Mouse (Mus musculus) olfactory bulb, adult 2 months (tissue): Measurements from ENCODE around the gene Wnk2. TPM values are rescaled to one million over a fixed set of nuclear protein-coding genes. Genes with fewer than 3 reads are reported as not detected.

Experiments used
- H3K27ac ChIP-seq: fragments of 200-500 bp; 2 replicates; pipeline ENCODE4 v1.5.1; 2012; ENCODE audit warnings: low read depth, low read length; ENCODE audit not compliant: insufficient read depth
- H3K4me1 ChIP-seq: fragments of 200-500 bp; 2 replicates; pipeline ENCODE4 v1.6.1; 2012; ENCODE audit warnings: low read length; ENCODE audit not compliant: control insufficient read depth, insufficient read depth
- H3K4me3 ChIP-seq: fragments of 200-500 bp; 2 replicates; pipeline ENCODE4 v1.5.1; 2012; ENCODE audit warnings: mild to moderate bottlenecking, low read depth, low read length, moderate library complexity; ENCODE audit not compliant: insufficient read depth
- CTCF ChIP-seq: fragments of 200-500 bp; IDR thresholded peaks from 2 replicates; pipeline ENCODE4 v1.5.1; 2012; ENCODE audit warnings: low read depth, mild to moderate bottlenecking, low read length, moderate library complexity; ENCODE audit not compliant: insufficient read depth
- POLR2A ChIP-seq: fragments of 200-500 bp; IDR thresholded peaks from 2 replicates; pipeline ENCODE4 v1.6.1; 2012; ENCODE audit warnings: mild to moderate bottlenecking, low read depth, low read length, moderate library complexity; ENCODE audit not compliant: insufficient read depth
- WGBS: fragments of 180-500 bp; shearing (Covaris S2); methylation state at CpG from one replicate; pipeline ENCODE4 v1.1.7; 2018; 5-methylcytosine and 5-hydroxymethylcytosine counted together
- polyA plus RNA-seq: library from polyadenylated mRNA; stranded (reverse); fragments of >200 nt; gene quantifications from 2 replicates; pipeline ENCODE4 v1.2.4, GENCODE M21; 2012; ENCODE audit warnings: low replicate concordance; ENCODE audit not compliant: missing spikeins, insufficient read depth, insufficient read length

Wnk2 gene
- polyA plus RNA-seq, 1 experiment = not detected

- no peak overlapping the region for H3K27ac ChIP-seq
- H3K4me3 ChIP-seq = no peak overlapping the region
- 76% methylated on average over 4 of the region's 4 CpGs for WGBS
- H3K4me1 ChIP-seq = peaks cover 9% of the 10 kb centered on the region
- TF ChIP-seq POLR2A = no peak
- TF ChIP-seq CTCF = no peak
Observed at GRCm38 (mm10) chr13:49114116-49114515, 33.7 kb downstream of the Wnk2 start.

- Histone ChIP-seq H3K4me3 (no peak overlapping the region), H3K4me1 (peaks cover 9% of the 10 kb centered on the region), H3K27ac (no peak overlapping the region)
- no peak for TF ChIP-seq POLR2A
- TF ChIP-seq CTCF = no peak
- 75% methylated on average over 4 of the region's 4 CpGs for WGBS
Observed at GRCm38 (mm10) chr13:49113345-49113744, 34.5 kb downstream of the Wnk2 start.

DNA sequence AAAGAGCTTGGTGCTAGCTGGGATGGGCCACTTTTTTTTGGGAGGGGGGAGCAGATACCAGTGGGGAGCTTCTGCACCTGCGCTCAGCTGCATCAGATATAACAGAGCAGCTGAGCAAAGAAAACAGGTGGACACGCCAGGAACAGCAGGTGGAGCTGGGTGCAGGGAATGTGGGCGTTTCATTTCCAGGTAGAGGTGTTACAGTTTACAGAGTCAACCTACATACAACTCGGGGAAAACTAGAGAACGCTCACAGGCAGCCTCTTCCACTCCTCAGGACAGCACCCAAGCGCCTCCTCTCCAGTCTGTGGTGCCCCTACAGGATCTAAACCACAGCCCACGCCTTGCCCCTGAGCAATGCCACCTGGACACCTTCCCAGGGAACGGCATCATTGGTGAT, 35.2 kb downstream of the Wnk2 start:
- peaks cover 14% of the 10 kb centered on the region for H3K4me1 ChIP-seq
- no peak for TF ChIP-seq CTCF
- TF ChIP-seq POLR2A = no peak
- WGBS = 92% methylated on average over 8 of the region's 8 CpGs
- H3K4me3 ChIP-seq = no peak overlapping the region
- no peak overlapping the region for H3K27ac ChIP-seq

DNA sequence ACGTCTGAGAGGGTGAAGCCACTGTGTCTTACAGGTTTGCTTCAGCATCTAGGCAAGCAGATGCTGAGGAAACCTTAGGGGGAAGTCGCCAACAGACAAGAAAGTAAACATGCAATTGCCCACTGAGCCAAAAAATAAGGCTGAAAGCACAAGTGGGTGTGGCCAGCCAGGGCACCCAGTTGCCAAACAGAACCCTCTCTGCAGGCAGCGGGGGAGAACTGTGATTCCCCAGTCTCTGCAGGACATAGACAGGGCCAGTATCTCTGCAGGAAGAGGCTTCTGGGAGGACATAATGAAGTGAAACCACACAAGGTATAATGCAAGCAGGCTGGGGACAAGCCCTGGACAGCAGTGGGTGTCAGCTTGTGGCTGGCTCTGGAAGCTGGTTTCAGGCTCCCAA, 38.1 kb downstream of the Wnk2 start:
- Histone ChIP-seq H3K4me1 (peaks cover 13% of the 10 kb centered on the region), H3K27ac (no peak overlapping the region), H3K4me3 (no peak overlapping the region)
- TF ChIP-seq CTCF = no peak
- TF ChIP-seq POLR2A = no peak
- 48% methylated on average over 3 of the region's 3 CpGs for WGBS

GRCm38 (mm10) chr13:49108119-49108846, 39.5 kb downstream of the Wnk2 start:
- no peak for TF ChIP-seq POLR2A
- TF ChIP-seq CTCF = no peak
- Histone ChIP-seq H3K27ac (no peak overlapping the region), H3K4me3 (no peak overlapping the region), H3K4me1 (peaks cover 20% of the 10 kb centered on the region)
- 57% methylated on average over 8 of the region's 8 CpGs for WGBS

- 60% methylated on average over 1 of the region's 1 CpGs for WGBS
- Histone ChIP-seq H3K4me1 (peaks cover 31% of the 10 kb centered on the region), H3K4me3 (no peak overlapping the region), H3K27ac (peak overlapping the region; percentile 34; the same call in 1 of the 2 replicates)
- TF ChIP-seq POLR2A (no peak), CTCF (no peak)
Observed at GRCm38 (mm10) chr13:49103913-49104312, 43.9 kb downstream of the Wnk2 start.

DNA sequence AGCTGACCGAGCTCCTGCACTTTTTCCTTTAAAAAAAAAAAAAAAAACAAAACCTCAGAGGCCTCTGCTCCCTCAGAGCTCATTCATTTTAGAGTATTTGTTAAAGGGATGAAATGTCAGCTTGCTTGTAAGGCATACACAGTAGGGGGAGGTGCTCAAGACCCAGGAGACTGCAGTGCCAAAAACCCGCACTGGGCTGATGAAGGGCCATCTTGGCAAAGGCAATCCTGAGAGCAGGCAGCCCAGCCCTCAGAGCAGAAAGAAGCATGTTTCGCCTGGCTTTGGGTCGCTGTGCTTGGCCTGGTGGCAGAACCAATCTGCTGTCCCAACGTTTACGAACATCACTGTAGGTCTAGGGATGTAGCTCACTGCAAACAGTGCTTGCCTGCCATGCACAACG, 44.6 kb downstream of the Wnk2 start:
- peak overlapping the region; percentile 35 for H3K27ac ChIP-seq
- no peak for TF ChIP-seq CTCF
- TF ChIP-seq POLR2A = no peak
- 45% methylated on average over 7 of the region's 7 CpGs for WGBS
- H3K4me1 ChIP-seq = peaks cover 31% of the 10 kb centered on the region
- no peak overlapping the region for H3K4me3 ChIP-seq

DNA sequence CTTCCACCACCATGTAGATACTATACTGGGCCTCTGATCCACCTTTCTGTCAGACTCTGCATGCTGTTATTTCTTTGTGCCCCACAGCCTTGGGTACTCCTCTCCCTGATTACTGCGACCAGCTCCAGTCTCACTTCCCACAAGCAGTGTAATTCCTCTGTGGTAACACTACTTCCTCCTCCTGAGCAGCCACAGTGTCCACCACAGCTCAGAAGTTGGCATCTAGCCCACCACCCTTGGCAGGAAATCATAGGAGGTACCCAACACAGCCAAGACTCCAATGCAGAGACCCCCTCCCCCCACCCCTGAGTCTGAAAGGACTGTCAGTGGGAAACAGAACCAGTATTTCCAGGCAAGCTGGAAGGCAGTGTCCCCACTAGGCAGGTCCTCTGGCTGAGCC, 47.4 kb downstream of the Wnk2 start:
- Histone ChIP-seq H3K27ac (no peak overlapping the region), H3K4me1 (peaks cover 25% of the 10 kb centered on the region), H3K4me3 (no peak overlapping the region)
- 33% methylated on average over 1 of the region's 1 CpGs for WGBS
- no peak for TF ChIP-seq CTCF
- TF ChIP-seq POLR2A = no peak

GRCm38 (mm10) chr13:49096826-49097225, 51.0 kb downstream of the Wnk2 start:
- WGBS = 78% methylated on average over 4 of the region's 4 CpGs
- peaks cover 26% of the 10 kb centered on the region for H3K4me1 ChIP-seq
- no peak overlapping the region for H3K4me3 ChIP-seq
- TF ChIP-seq POLR2A (no peak), CTCF (no peak)
- H3K27ac ChIP-seq = no peak overlapping the region

DNA sequence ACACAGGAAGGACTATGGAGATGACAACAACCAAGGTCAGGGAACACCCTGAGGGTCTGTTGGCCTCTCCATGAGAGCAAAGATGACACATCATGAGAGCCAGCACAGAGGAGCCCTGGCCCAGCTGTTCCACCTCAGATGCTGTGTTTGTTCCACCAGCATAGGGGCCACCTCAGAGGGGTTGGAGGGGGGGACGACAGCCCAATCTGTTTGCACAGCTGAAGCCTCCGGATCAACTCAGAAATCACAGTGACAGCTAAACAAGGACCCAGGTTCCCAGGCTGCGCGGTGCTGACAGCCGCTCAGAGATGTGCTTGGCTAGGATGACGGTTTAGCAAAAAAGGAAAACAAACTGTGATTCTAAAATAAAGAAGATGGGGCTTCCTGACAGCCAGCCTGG, 53.1 kb downstream of the Wnk2 start:
- peaks cover 16% of the 10 kb centered on the region for H3K4me1 ChIP-seq
- no peak overlapping the region for H3K27ac ChIP-seq
- WGBS = 60% methylated on average over 6 of the region's 6 CpGs
- H3K4me3 ChIP-seq = no peak overlapping the region
- TF ChIP-seq CTCF = no peak
- no peak for TF ChIP-seq POLR2A
